Mouse (Mus musculus) erythroblast, embryonic 14.5 days (primary cell): Measurements from ENCODE around the gene Amy2a4.
"Not testable (repeated sequence)": the region's sequence is repeated elsewhere in the genome, so short reads cannot be mapped to it uniquely, and the experiment has no call there.

ENCODE experiments used
- GATA1 ChIP-seq: IDR thresholded peaks from 2 replicates; pipeline ENCODE4 v1.6.1; 2012; ENCODE audit warnings: low read length, inconsistent platforms, mixed read lengths
- TAL1 ChIP-seq: IDR thresholded peaks from 3 replicates; pipeline ENCODE4 v1.6.1; 2012; ENCODE audit warnings: low read length, inconsistent platforms, mixed read lengths

DNA sequence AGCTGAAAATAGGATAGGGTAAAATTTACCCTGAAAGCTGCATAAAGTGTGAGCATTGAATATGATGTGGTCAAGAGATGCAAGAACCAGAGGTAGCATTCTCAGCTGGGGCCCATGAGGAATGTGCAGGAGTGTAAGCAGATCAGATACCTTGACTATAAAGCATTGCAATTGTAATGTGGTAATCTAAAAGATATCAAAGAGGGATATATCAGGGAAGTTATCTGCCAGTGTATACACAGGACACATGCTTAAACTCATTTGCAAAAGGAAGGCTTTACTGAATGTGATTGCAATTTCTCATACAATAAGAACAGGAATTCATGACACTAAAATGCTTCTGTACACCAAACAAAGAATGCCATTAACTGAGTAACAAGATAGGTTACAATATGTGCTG, 11.7 kb downstream of the Amy2a4 start:
- not testable (repeated sequence) for TF ChIP-seq TAL1, GATA1
